Mouse (Mus musculus) G1E (cell line): ENCODE data around the gene Tmem231.

ENCODE experiments used
- CTCF ChIP-seq: IDR thresholded peaks from 2 replicates; pipeline ENCODE4 v1.5.1; 2012; ENCODE audit warnings: low read depth, low read length, inconsistent platforms, mixed read lengths
- POLR2AphosphoS5 ChIP-seq: IDR thresholded peaks from 2 replicates; pipeline ENCODE4 v1.6.1; 2012; ENCODE audit warnings: low read depth, low read length, inconsistent platforms; ENCODE audit not compliant: insufficient replicate concordance
- TAL1 ChIP-seq: conservative IDR thresholded peaks from 2 replicates; pipeline ENCODE4 v1.6.1; 2012; ENCODE audit warnings: low read depth, low read length, inconsistent platforms, mixed read lengths

DNA sequence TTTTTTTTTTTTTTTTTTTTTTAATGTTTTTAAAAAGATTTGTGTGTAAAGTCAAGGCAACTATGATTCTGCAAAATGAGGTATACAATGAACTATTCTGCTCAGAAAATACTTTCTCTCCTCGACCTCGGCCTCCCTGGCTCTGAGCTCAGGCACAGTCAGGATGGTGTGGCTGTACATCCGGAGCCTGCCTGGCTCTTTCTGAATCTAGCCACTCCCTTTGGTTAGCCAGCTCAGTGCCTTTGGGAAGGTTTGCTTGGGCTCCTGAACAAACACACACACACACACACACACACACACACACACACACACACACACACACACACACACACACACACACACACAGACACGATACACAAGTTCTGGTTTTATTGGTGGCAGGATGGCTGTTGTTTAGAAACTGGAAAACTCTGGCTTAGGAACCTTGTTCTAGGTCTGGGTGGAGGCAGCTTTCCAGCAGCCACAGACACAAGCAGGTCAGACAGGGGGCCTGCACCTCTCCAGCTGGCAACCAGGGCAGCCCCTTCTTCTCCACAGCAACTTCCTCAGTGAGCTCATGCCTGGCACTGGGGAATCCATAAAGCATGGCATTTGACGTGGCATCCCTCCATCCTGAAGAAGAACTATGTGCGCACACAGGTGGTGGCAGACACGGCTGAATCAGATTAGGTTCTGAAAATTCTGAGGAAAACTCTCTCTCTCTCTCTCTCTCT lies 31.3 kb upstream of the Tmem231 start:
- TF ChIP-seq CTCF (no peak), TAL1 (no peak), POLR2AphosphoS5 (no peak)
